Mouse (Mus musculus) cortical plate, adult 2 months (tissue): ENCODE data around the gene Adamts7. TPM values are rescaled to one million over a fixed set of nuclear protein-coding genes. Genes with fewer than 3 reads are reported as not detected.

ENCODE experiments used
- H3K27ac ChIP-seq: fragments of 200-500 bp; 2 replicates; pipeline ENCODE4 v1.5.1; 2012; ENCODE audit warnings: low read length, control low read depth, inconsistent platforms; ENCODE audit not compliant: insufficient read depth
- H3K4me1 ChIP-seq: fragments of 200-500 bp; 2 replicates; pipeline ENCODE4 v1.6.1; 2011; ENCODE audit warnings: low read length; ENCODE audit not compliant: control insufficient read depth, insufficient read depth
- H3K4me3 ChIP-seq: fragments of 200-500 bp; 2 replicates; pipeline ENCODE4 v1.5.1; 2011; ENCODE audit warnings: mild to moderate bottlenecking, low read length, control low read depth; ENCODE audit not compliant: insufficient read depth
- CTCF ChIP-seq: fragments of 200-500 bp; IDR thresholded peaks from 2 replicates; pipeline ENCODE4 v1.5.1; 2011; ENCODE audit warnings: mild to moderate bottlenecking, control low read depth, low read length; ENCODE audit not compliant: insufficient read depth; ENCODE audit errors: extremely low read depth
- POLR2A ChIP-seq: fragments of 200-500 bp; IDR thresholded peaks from 2 replicates; pipeline ENCODE4 v1.6.1; 2011; ENCODE audit warnings: mild to moderate bottlenecking, low read length, control low read depth; ENCODE audit not compliant: insufficient read depth; ENCODE audit errors: extremely low read depth
- polyA plus RNA-seq: library from polyadenylated mRNA; depleted of rRNA; stranded (reverse); fragments of >200 nt; gene quantifications from 2 replicates; pipeline ENCODE4 v1.2.3, GENCODE M21; 2012

The Adamts7 gene
- polyA plus RNA-seq, 1 experiment: 0.61 TPM

DNA sequence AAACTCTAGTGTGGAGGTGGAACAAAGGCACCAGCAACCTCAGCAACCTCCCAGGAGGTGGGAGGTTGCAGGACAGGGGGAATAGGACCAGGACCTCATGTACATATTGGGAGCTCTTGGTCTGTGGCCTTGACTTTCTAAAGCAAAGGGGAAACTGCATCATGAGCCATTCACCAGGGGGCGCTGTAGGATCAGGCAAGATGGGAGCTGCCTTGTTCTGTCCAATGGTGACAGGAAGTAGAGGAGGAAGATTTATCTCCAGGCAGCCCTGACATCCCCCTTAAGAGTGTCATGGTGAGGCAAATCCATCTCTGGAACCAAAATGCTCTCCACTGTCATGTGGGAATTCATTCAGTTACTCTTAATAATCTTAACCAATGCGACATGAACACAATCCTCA lies 43.6 kb downstream of the Adamts7 start:
- TF ChIP-seq POLR2A (no peak), CTCF (peak; percentile 93)
- Histone ChIP-seq H3K4me1 (peaks cover 1% of the 10 kb centered on the region; the same call in 1 of the 2 replicates), H3K27ac (no peak overlapping the region)

DNA sequence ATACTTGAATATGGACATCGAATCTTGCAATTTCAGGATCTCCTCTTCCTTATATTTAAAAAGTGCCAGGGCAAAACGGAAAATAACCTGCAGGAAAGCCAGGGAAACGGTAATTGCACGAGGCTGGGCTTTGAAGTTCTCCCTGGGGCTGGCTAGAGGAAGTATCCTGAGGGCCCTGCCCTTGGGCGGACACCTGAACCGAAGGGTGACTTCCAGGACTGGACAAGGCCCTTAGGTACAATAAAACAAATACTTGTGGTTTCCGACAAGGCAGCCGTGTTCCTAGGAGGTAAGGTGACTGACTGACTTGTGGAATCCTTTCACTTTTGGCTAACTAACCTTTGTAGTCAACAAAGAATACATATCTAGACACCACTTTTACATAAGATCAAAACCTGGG lies 44.9 kb downstream of the Adamts7 start:
- TF ChIP-seq CTCF (no peak), POLR2A (no peak)
- H3K27ac ChIP-seq: no peak overlapping the region
- no peaks in the 10 kb centered on the region for H3K4me1 ChIP-seq
- H3K4me3 ChIP-seq: no peak overlapping the region

More for the DNA sequence above, 43.6 kb downstream of the Adamts7 start:
- no peak overlapping the region for H3K4me3 ChIP-seq

DNA sequence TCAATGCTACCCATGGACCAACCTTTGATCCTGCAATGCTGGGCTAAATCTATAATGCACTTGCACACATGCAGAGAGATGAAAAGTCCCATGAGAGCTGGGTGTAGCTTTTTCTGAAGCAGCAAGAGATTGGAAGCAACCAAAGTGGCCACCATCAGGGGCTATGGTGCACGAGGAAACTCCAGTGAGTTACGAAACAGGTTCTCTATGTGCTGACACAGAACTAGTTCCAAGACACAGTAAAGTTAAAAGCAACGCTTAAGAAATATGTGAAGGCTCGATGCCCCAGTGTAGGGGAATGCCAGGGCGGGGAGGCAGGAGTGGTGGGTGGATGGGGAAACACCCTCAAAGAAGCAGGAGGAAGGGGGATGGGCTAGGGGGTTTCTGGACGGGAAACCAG lies 45.8 kb downstream of the Adamts7 start:
- Histone ChIP-seq H3K4me3 (no peak overlapping the region), H3K4me1 (no peaks in the 10 kb centered on the region), H3K27ac (no peak overlapping the region)
- no peak for TF ChIP-seq POLR2A
- TF ChIP-seq CTCF: no peak

DNA sequence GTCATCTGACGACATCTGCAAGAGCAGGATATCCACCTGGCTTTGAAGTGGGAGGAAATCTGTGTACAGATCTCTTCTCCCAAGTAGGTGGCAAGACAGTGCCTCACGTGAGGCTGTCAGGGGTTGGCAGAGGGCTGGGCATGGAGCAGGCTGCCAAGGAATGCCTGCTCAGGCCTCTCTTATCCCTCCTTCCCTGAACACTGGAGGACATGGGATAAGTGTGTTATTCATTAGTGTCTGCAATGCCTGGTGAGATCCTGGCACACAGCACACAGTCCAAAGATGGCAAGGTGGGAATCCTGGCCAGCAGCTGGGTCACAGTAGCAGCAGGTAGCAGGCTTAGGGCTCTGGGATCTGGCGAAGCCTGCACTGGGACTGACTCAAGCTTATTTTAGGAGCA lies 50.3 kb downstream of the Adamts7 start:
- Histone ChIP-seq H3K27ac (no peak overlapping the region), H3K4me1 (peaks cover 1% of the 10 kb centered on the region; the same call in 1 of the 2 replicates), H3K4me3 (no peak overlapping the region)
- TF ChIP-seq POLR2A (no peak), CTCF (no peak)

GRCm38 (mm10) chr9:90216259-90217001 lies 53.6 kb downstream of the Adamts7 start:
- no peak overlapping the region for H3K4me3 ChIP-seq
- TF ChIP-seq POLR2A: no peak
- TF ChIP-seq CTCF: no peak
- no peak overlapping the region for H3K27ac ChIP-seq
- peaks cover 1% of the 10 kb centered on the region; the same call in 1 of the 2 replicates for H3K4me1 ChIP-seq

GRCm38 (mm10) chr9:90217501-90217900 lies 54.6 kb downstream of the Adamts7 start:
- Histone ChIP-seq H3K4me1 (peaks cover 1% of the 10 kb centered on the region; the same call in 1 of the 2 replicates), H3K27ac (no peak overlapping the region), H3K4me3 (no peak overlapping the region)
- TF ChIP-seq POLR2A (no peak), CTCF (no peak)

DNA sequence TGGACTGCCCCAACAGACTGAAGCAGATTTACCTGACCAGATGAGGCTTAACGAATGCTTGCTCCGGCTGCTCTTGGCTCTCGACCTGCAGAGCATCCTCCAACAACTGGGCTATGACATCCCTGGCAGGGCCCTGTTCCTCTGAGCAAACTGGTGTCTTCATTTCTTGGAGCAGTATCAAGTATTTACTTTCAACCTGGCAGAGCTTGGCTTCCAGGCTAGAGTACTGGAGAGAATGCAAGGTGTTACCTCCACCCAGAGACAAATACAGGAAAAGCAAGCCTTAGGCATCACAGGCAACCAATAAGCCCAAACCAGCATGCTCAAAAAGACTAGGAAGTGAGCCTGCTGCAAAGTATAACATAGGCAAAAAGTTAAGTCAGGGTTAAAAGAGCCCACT lies 59.4 kb downstream of the Adamts7 start:
- no peak overlapping the region for H3K27ac ChIP-seq
- no peak overlapping the region for H3K4me3 ChIP-seq
- TF ChIP-seq POLR2A (no peak), CTCF (no peak)
- H3K4me1 ChIP-seq: peaks cover 7% of the 10 kb centered on the region

DNA sequence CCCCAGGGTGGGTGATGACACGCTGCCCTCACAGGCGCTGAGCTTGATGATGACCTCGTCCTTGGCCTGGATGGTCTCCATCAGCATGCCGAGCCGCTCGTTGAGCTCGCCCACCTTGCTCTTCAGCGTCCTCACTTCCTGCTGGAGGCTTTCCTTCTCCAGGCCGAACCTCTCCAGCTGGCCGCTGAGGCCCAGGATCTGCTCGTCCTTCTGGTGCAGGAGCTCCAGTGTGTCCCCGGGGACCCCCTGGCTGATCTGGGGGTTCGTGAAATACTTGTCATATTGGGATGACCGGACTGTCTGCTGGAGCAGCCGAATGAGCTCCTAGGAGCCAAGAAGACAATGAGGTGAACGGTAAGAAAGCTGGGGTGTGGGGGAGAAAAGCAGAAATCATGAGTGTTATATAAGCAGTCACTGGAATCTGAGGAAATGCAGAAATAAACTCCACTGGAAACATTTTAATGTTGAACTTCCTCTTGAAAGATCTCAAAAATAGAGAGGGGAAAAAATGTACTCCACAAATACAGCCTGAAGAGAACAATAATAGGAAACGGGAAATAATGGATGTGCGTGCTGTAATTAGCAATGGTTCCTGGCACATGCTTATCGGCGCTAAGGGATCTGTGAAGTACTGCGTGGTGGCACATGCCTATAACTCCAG lies 63.3 kb downstream of the Adamts7 start:
- 0 out of 2 replicates have a peak overlapping the region, but pooled peaks have one; percentile 12 for H3K4me3 ChIP-seq
- H3K27ac ChIP-seq: peak overlapping the region; percentile 73
- H3K4me1 ChIP-seq: peaks cover 7% of the 10 kb centered on the region
- TF ChIP-seq CTCF (no peak), POLR2A (no peak)

GRCm38 (mm10) chr9:90226742-90227096 lies 63.9 kb downstream of the Adamts7 start:
- Histone ChIP-seq H3K4me1 (peaks cover 7% of the 10 kb centered on the region), H3K4me3 (0 out of 2 replicates have a peak overlapping the region, but pooled peaks have one; percentile 6), H3K27ac (peak overlapping the region; percentile 73)
- TF ChIP-seq CTCF (no peak), POLR2A (no peak)

DNA sequence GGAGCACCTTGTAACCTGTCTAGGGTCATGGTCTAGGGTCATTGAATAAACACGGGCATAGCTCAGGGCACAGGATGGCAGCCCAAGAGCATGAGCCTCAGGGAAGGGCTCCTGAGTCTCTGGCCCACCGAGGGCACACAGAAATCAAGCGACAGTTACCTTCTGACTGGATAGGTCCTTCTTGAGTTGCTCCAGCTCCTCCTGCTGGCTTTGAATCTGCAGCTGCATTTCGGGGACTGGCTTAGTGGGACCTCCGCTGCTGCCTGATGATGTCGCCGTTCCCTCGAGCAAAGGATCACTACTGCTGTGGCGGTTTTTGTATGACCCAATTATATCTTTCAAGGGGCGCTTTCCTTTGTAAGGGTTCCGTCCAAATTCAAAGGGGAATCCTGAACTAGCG lies 64.3 kb downstream of the Adamts7 start:
- Histone ChIP-seq H3K27ac (no peak overlapping the region), H3K4me1 (peaks cover 7% of the 10 kb centered on the region), H3K4me3 (no peak overlapping the region)
- TF ChIP-seq CTCF (peak; percentile 23; the same call in 1 of the 2 replicates), POLR2A (no peak)
